Mouse (Mus musculus): Measurements from ENCODE around the gene Urb2.

Gene Urb2

GRCm38 (mm10) chr8:124021237-124022227 lies at the start of gene Urb2, which contains the start of gene Taf5l:
TSS of gene Urb2 (plus strand) at chr8:124021508.
TSS of gene Taf5l (minus strand) at chr8:124021397.
- DNase-seq (ENCODE audit: extremely low spot score, low spot score) = peak; percentile 95

- DNase-seq (ENCODE audit: extremely low spot score, low spot score) = no peak
Measured at GRCm38 (mm10) chr8:123973495-123973894, 47.8 kb upstream of the Urb2 start.

- no peak for DNase-seq (ENCODE audit: extremely low spot score, low spot score)
Measured at GRCm38 (mm10) chr8:123977499-123977898, 43.8 kb upstream of the Urb2 start.

- no peak for DNase-seq (ENCODE audit: extremely low spot score, low spot score)
Measured at GRCm38 (mm10) chr8:123978166-123978838, 43.0 kb upstream of the Urb2 start.

GRCm38 (mm10) chr8:123978926-123979325 lies 42.4 kb upstream of the Urb2 start:
- DNase-seq (ENCODE audit: extremely low spot score, low spot score) = no peak

- DNase-seq (ENCODE audit: extremely low spot score, low spot score) = no peak
Measured at GRCm38 (mm10) chr8:123980239-123980638, 41.1 kb upstream of the Urb2 start.

- DNase-seq (ENCODE audit: extremely low spot score, low spot score) = no peak
Measured at GRCm38 (mm10) chr8:123981674-123982073, 39.6 kb upstream of the Urb2 start.

- no peak for DNase-seq (ENCODE audit: extremely low spot score, low spot score)
Measured at GRCm38 (mm10) chr8:123982291-123982793, 39.0 kb upstream of the Urb2 start.

GRCm38 (mm10) chr8:123982826-123983400 lies 38.4 kb upstream of the Urb2 start, which contains the start of gene Abcb10:
TSS of gene Abcb10 (minus strand) at chr8:123983122.
- DNase-seq (ENCODE audit: extremely low spot score, low spot score) = peak; percentile 88

GRCm38 (mm10) chr8:123988605-123989038 lies 32.7 kb upstream of the Urb2 start:
- no peak for DNase-seq (ENCODE audit: extremely low spot score, low spot score)

GRCm38 (mm10) chr8:123989128-123989527 lies 32.2 kb upstream of the Urb2 start:
- DNase-seq (ENCODE audit: extremely low spot score, low spot score) = no peak

- no peak for DNase-seq (ENCODE audit: extremely low spot score, low spot score)
Measured at GRCm38 (mm10) chr8:123990277-123991049, 30.8 kb upstream of the Urb2 start.

- no peak for DNase-seq (ENCODE audit: extremely low spot score, low spot score)
Measured at GRCm38 (mm10) chr8:123992587-123992986, 28.7 kb upstream of the Urb2 start.

GRCm38 (mm10) chr8:123993597-123993996 lies 27.7 kb upstream of the Urb2 start:
- no peak for DNase-seq (ENCODE audit: extremely low spot score, low spot score)

GRCm38 (mm10) chr8:123993997-123994396 lies 27.3 kb upstream of the Urb2 start:
- DNase-seq (ENCODE audit: extremely low spot score, low spot score) = no peak

- DNase-seq (ENCODE audit: extremely low spot score, low spot score) = no peak
Measured at GRCm38 (mm10) chr8:123999568-123999967, 21.7 kb upstream of the Urb2 start.

GRCm38 (mm10) chr8:124002546-124003108 lies 18.7 kb upstream of the Urb2 start:
- no peak for DNase-seq (ENCODE audit: extremely low spot score, low spot score)

GRCm38 (mm10) chr8:124007829-124008228 lies 13.5 kb upstream of the Urb2 start:
- DNase-seq (ENCODE audit: extremely low spot score, low spot score) = no peak

- DNase-seq (ENCODE audit: extremely low spot score, low spot score) = no peak
Measured at GRCm38 (mm10) chr8:124011580-124011979, 9.7 kb upstream of the Urb2 start.

GRCm38 (mm10) chr8:124011989-124012586 lies 9.2 kb upstream of the Urb2 start:
- no peak for DNase-seq (ENCODE audit: extremely low spot score, low spot score)
